Mouse (Mus musculus) hindbrain, embryonic 12.5 days (tissue): ENCODE measurements around the gene Pex5l. TPM values are rescaled to one million over a fixed set of nuclear protein-coding genes. Genes with fewer than 3 reads are reported as not detected.

ENCODE experiments used
- ATAC-seq: fragments of 200-750 bp; cut with Nextera tagmentation; 2 replicates; pipeline ENCODE4 v1.8.0; 2017; ENCODE audit warnings: moderate TSS enrichment; ENCODE audit not compliant: low FRiP score
- H3K27ac ChIP-seq: fragments of 300-500 bp; sonication (generic); 2 replicates; pipeline ENCODE4 v1.5.1; 2016; ENCODE audit warnings: mild to moderate bottlenecking
- H3K27me3 ChIP-seq: fragments of 300-500 bp; sonication (generic); 2 replicates; pipeline ENCODE4 v1.6.1; 2016; ENCODE audit warnings: mild to moderate bottlenecking
- H3K36me3 ChIP-seq: fragments of 300-500 bp; sonication (generic); 2 replicates; pipeline ENCODE4 v1.6.1; 2016; ENCODE audit warnings: mild to moderate bottlenecking
- H3K4me1 ChIP-seq: fragments of 300-500 bp; sonication (generic); 2 replicates; pipeline ENCODE4 v1.6.1; 2016
- H3K4me2 ChIP-seq: fragments of 300-500 bp; sonication (generic); replicated peaks from 2 replicates; pipeline ENCODE4 v1.6.1; 2016; ENCODE audit warnings: mild to moderate bottlenecking
- H3K4me3 ChIP-seq: fragments of 300-500 bp; sonication (generic); 2 replicates; pipeline ENCODE4 v1.5.1; 2016; ENCODE audit warnings: mild to moderate bottlenecking
- H3K9ac ChIP-seq: fragments of 300-500 bp; sonication (generic); 2 replicates; pipeline ENCODE4 v1.6.1; 2016; ENCODE audit warnings: mild to moderate bottlenecking, moderate library complexity
- H3K9me3 ChIP-seq: fragments of 300-500 bp; sonication (generic); replicated peaks from 2 replicates; pipeline ENCODE4 v1.6.1; 2016; ENCODE audit warnings: mild to moderate bottlenecking
- WGBS: fragments of 180-500 bp; shearing (Covaris S2); methylation state at CpG from one replicate; pipeline ENCODE4 v1.1.7; 2016; 5-methylcytosine and 5-hydroxymethylcytosine counted together
- polyA plus RNA-seq: library from polyadenylated mRNA; unstranded; fragments of >200 nt; fragmentation: Nextera tagmentation; extraction: Ambion mirVana; gene quantifications from 2 replicates; pipeline ENCODE4 v1.2.1, GENCODE M21; 2016

Pex5l gene
- polyA plus RNA-seq, 1 experiment from 2014 or later = 3.7 TPM

- Histone ChIP-seq H3K4me3 (no peak overlapping the region), H3K27ac (no peak overlapping the region), H3K4me2 (no peak overlapping the region), H3K4me1 (no peaks in the 10 kb centered on the region), H3K36me3 (no peaks in the 10 kb centered on the region), H3K27me3 (no peaks in the 10 kb centered on the region), H3K9me3 (no peaks in the 10 kb centered on the region), H3K9ac (no peak overlapping the region)
- WGBS = 46% methylated on average over 4 of the region's 4 CpGs
- no peak for ATAC-seq
Measured at GRCm38 (mm10) chr3:32979981-32980380, 163.1 kb downstream of the Pex5l start.

- H3K4me1 ChIP-seq = no peaks in the 10 kb centered on the region
- H3K4me3 ChIP-seq = no peak overlapping the region
- H3K4me2 ChIP-seq = no peak overlapping the region
- H3K27me3 ChIP-seq = no peaks in the 10 kb centered on the region
- H3K9me3 ChIP-seq = no peaks in the 10 kb centered on the region
- no peak for ATAC-seq
- H3K27ac ChIP-seq = no peak overlapping the region
- no peaks in the 10 kb centered on the region for H3K36me3 ChIP-seq
- WGBS = 26% methylated on average over 6 of the region's 6 CpGs
- no peak overlapping the region for H3K9ac ChIP-seq
Measured at GRCm38 (mm10) chr3:32979238-32979637, 163.8 kb downstream of the Pex5l start.

DNA sequence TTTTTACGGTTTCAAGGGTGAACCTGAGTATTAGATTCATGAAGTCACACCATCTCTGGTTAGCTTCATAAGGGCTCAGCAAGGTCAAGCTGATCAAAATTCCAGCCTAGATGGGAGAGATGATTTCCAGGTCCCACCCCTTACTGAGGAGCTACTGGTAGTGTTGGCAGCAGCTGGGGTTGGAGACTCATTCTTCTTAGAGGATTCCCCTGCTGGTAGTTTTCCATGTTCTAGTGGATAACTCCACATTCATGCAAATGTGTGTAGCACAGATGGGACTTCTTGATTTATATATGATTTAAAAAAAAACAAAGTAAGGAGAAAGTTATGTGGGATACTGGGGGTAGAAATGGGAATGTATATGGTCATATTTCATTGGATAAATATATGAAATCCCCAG is 172.8 kb downstream of the Pex5l start:
- WGBS = 100% methylated on average over 1 of the region's 1 CpGs
- no peaks in the 10 kb centered on the region for H3K27me3 ChIP-seq
- H3K4me3 ChIP-seq = no peak overlapping the region
- no peak overlapping the region for H3K27ac ChIP-seq
- no peak overlapping the region for H3K9ac ChIP-seq
- ATAC-seq = no peak
- no peak overlapping the region for H3K4me2 ChIP-seq
- no peaks in the 10 kb centered on the region for H3K9me3 ChIP-seq
- H3K36me3 ChIP-seq = no peaks in the 10 kb centered on the region
- no peaks in the 10 kb centered on the region for H3K4me1 ChIP-seq

DNA sequence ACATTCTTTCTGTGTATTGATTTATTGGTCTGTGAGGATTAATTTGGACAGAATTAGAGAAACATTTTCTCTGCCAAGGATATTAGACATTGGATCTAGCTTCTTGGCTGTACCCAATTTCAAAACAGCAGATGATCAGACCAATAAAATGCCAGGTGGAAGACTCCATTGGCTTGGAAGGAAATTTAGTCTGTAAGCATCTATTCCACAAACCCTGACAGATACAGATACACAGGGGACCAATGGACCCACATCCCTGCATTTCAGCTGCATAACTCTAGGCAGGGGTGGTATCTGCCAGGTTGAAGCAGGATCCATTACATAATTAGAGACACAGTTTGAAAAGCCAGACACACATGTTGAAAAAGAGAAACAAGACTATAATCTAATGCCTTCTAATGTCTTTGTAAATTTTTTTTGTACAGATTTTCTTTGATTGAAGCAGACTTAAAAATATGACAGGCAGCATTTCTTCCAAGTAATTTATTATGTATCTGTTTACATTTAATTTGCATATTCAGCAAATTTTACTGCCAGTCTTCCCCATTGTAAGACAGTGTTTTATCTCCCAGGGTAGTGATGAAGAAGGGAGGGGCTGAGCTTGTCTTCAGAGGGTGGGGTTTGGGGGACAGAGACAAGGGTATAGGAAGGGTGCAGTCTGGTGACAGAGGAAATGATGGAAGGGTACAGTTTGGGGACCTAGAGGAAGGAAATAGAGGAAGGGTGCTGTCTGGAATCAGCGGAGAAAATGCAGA is 174.2 kb downstream of the Pex5l start:
- 86% methylated on average over 1 of the region's 1 CpGs for WGBS
- H3K9me3 ChIP-seq = no peaks in the 10 kb centered on the region
- H3K9ac ChIP-seq = no peak overlapping the region
- H3K4me1 ChIP-seq = no peaks in the 10 kb centered on the region
- H3K27ac ChIP-seq = no peak overlapping the region
- H3K27me3 ChIP-seq = no peaks in the 10 kb centered on the region
- ATAC-seq = no peak
- H3K4me3 ChIP-seq = no peak overlapping the region
- no peaks in the 10 kb centered on the region for H3K36me3 ChIP-seq
- no peak overlapping the region for H3K4me2 ChIP-seq

DNA sequence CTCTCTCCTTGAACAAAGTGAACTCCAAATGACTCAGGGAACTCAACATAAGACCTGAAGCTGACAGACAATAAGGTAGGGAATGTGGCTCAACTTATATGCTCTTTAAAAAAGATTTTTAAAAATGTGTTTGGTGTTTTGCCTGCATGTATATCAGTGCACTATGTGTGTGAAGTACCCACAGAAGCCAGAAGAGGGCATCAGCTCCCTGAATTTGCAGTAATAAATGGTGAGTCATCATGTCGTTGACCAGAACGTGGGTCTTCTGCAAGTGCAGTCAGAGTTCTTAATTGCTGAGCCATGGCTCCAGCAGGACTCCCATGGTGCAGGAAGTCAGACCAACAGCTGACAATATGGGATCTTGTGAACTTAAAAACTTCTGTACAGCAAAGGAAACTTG is 177.5 kb downstream of the Pex5l start:
- no peaks in the 10 kb centered on the region for H3K36me3 ChIP-seq
- no peak overlapping the region for H3K27ac ChIP-seq
- H3K9ac ChIP-seq = no peak overlapping the region
- H3K9me3 ChIP-seq = no peaks in the 10 kb centered on the region
- WGBS = 0% methylated on average over 2 of the region's 2 CpGs
- no peak overlapping the region for H3K4me3 ChIP-seq
- H3K4me1 ChIP-seq = no peaks in the 10 kb centered on the region
- no peak for ATAC-seq
- H3K27me3 ChIP-seq = no peaks in the 10 kb centered on the region
- H3K4me2 ChIP-seq = no peak overlapping the region

GRCm38 (mm10) chr3:32961494-32961893 is 181.6 kb downstream of the Pex5l start:
- 85% methylated on average over 3 of the region's 3 CpGs for WGBS
- no peak for ATAC-seq
- no peak overlapping the region for H3K27ac ChIP-seq

GRCm38 (mm10) chr3:32951382-32951781 is 191.7 kb downstream of the Pex5l start:
- no peak overlapping the region for H3K4me2 ChIP-seq
- no peak overlapping the region for H3K9ac ChIP-seq
- WGBS = 0% methylated on average over 1 of the region's 1 CpGs
- no peak overlapping the region for H3K27ac ChIP-seq
- H3K4me1 ChIP-seq = no peaks in the 10 kb centered on the region
- H3K27me3 ChIP-seq = no peaks in the 10 kb centered on the region
- no peaks in the 10 kb centered on the region for H3K36me3 ChIP-seq
- no peak for ATAC-seq
- no peaks in the 10 kb centered on the region for H3K9me3 ChIP-seq
- no peak overlapping the region for H3K4me3 ChIP-seq

More at GRCm38 (mm10) chr3:32961494-32961893, 181.6 kb downstream of the Pex5l start:
- Histone ChIP-seq H3K4me1 (no peaks in the 10 kb centered on the region), H3K4me2 (no peak overlapping the region), H3K27me3 (no peaks in the 10 kb centered on the region), H3K4me3 (no peak overlapping the region), H3K9me3 (no peaks in the 10 kb centered on the region), H3K36me3 (no peaks in the 10 kb centered on the region), H3K9ac (no peak overlapping the region)

DNA sequence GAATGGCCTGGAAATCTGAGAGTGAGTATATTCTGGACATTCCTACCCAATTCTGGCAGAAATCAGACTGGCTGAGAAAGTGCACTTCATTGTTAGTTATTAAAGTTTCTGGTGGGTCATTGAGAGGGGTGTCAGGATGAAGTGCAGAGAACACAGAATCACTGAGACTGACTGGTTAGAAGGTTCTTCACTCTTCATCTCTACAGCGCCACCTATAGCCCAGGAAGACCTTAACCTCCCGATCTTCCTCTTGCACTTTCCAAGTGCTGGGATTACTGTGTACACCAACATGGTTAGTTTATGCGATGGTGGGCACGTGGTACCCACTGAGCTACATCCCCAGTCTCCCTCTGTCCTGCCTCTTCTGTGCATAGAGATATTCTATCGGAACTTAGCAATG is 195.6 kb downstream of the Pex5l start:
- no peak for ATAC-seq
- Histone ChIP-seq H3K36me3 (no peaks in the 10 kb centered on the region), H3K4me2 (no peak overlapping the region), H3K27me3 (no peaks in the 10 kb centered on the region), H3K4me3 (no peak overlapping the region), H3K9me3 (no peaks in the 10 kb centered on the region), H3K27ac (no peak overlapping the region), H3K9ac (no peak overlapping the region), H3K4me1 (no peaks in the 10 kb centered on the region)
- 92% methylated on average over 5 of the region's 5 CpGs for WGBS

DNA sequence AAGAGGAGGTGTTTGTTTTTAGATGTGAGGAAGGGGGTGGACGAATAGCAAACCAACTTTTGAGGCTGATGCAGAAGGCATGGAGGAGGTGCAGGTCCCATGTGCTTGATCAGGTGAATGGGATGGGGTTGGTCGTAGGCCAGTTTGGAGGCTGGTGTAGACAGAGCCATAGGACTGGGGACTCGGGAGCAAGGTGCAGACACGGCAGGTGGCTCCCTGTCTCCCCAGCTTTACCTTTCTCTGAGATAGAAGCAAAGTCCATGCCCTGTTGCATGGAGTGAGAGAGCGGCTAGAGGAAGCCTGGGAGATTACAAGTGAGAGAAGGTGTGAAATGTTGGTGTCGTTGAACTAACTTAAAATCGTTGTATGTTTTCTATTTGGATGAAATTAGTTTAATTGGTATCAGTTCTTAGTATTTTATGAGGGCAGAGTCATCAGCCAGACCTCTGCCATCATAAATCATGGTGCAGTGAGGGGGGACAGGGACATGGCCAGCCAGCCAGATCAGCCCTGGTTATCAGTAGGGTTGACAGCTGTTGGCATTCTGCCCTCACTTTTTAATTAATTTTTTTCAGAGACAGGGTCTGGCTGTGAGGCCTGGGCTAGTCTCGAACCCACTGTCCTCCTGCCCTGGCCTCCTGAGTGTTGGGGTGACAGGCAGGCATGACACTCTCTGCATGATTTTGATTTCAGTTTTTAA is 203.1 kb downstream of the Pex5l start:
- Histone ChIP-seq H3K27me3 (no peaks in the 10 kb centered on the region), H3K9ac (no peak overlapping the region), H3K4me1 (no peaks in the 10 kb centered on the region), H3K9me3 (no peaks in the 10 kb centered on the region), H3K4me3 (no peak overlapping the region), H3K27ac (no peak overlapping the region), H3K4me2 (no peak overlapping the region), H3K36me3 (no peaks in the 10 kb centered on the region)
- ATAC-seq = no peak
- WGBS = 79% methylated on average over 8 of the region's 8 CpGs

GRCm38 (mm10) chr3:32924168-32924567 is 218.9 kb downstream of the Pex5l start:
- Histone ChIP-seq H3K9me3 (no peaks in the 10 kb centered on the region), H3K4me2 (no peak overlapping the region), H3K4me1 (no peaks in the 10 kb centered on the region), H3K9ac (no peak overlapping the region), H3K36me3 (peaks cover 35% of the 10 kb centered on the region), H3K27ac (no peak overlapping the region), H3K27me3 (no peaks in the 10 kb centered on the region), H3K4me3 (no peak overlapping the region)
- no peak for ATAC-seq
- WGBS = 88% methylated on average over 6 of the region's 6 CpGs

- Histone ChIP-seq H3K4me1 (no peaks in the 10 kb centered on the region), H3K9ac (no peak overlapping the region), H3K36me3 (peaks cover 14% of the 10 kb centered on the region), H3K27ac (no peak overlapping the region), H3K27me3 (no peaks in the 10 kb centered on the region), H3K9me3 (no peaks in the 10 kb centered on the region), H3K4me3 (no peak overlapping the region), H3K4me2 (no peak overlapping the region)
- 61% methylated on average over 7 of the region's 7 CpGs for WGBS
- 0 out of 2 replicates have a peak, but pooled peaks have one; percentile 46 for ATAC-seq
Measured at GRCm38 (mm10) chr3:32910071-32910551, 232.9 kb downstream of the Pex5l start.

DNA sequence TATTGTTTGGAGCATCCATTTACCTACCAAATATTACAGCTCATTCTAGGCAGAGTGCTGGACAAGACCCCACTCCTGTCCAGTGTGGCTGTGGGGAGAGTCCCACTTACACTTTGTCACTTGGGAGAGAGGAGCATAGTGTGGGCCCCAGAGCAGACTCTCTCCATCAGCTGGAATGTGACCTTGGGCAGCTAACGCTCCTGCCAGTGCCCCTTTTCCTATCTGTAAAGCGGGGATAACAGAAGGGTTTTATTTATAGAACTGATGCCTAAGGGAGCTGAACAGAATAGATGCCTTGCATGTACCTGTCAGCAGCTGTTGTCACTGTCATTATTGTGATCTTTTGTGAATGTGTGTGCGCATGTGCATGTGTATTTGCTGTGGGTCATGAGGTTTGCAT is 234.6 kb downstream of the Pex5l start:
- no peak overlapping the region for H3K4me3 ChIP-seq
- no peak for ATAC-seq
- no peak overlapping the region for H3K4me2 ChIP-seq
- no peaks in the 10 kb centered on the region for H3K27me3 ChIP-seq
- H3K27ac ChIP-seq = no peak overlapping the region
- no peaks in the 10 kb centered on the region for H3K9me3 ChIP-seq
- WGBS = 75% methylated on average over 3 of the region's 3 CpGs
- no peaks in the 10 kb centered on the region for H3K4me1 ChIP-seq
- H3K9ac ChIP-seq = no peak overlapping the region
- no peaks in the 10 kb centered on the region for H3K36me3 ChIP-seq
